Mouse (Mus musculus) MEL-GATA-1-ER (cell line): ENCODE results near the gene Srrt.

Experiments
- DNase-seq: peaks from one replicate; pipeline ENCODE4 v3.0.0-alpha.2; 2012; ENCODE audit warnings: low read depth; ENCODE audit errors: extremely low read depth

Gene Srrt

DNA sequence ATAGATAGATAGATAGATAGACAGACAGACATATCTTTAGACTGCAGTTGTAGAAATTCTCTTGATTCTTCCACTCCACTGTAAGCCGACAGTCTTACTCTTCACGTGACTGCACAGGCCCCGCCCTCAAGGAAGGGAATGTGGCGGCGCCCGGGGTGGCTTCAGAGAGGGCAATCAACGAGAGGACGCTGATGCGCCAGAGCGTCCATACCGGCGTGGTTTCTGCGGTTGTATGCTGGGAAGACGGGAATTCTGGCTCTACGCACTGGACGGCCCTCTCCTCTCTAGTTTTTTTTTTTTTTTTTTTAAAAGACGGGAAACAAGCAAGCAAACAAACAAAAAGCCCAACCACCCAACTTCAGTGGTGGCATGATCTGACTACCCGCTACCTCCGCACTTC, 30.8 kb upstream of the Srrt start:
- peak; percentile 58 for DNase-seq

GRCm38 (mm10) chr5:137337190-137337589, 29.7 kb upstream of the Srrt start:
- no peak for DNase-seq

DNA sequence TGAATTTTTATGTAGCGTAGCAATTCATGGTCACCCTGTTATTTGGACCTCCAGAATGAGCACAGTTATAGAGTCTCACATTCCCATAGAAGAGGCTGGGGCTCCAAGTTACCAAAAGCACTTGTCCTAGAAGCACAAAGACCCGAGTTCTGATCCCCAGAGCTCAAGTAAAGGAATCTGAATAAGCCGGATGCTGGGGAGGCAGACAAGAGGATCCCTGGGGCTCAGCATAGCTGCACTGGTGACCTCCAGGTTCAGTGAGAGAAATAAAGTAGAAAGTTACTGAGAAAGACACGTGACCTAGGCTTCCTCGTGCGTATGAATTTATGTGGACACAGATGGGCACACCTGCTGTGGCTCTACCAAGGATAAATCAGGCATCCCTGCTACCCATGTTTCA, 27.6 kb upstream of the Srrt start:
- no peak for DNase-seq

DNA sequence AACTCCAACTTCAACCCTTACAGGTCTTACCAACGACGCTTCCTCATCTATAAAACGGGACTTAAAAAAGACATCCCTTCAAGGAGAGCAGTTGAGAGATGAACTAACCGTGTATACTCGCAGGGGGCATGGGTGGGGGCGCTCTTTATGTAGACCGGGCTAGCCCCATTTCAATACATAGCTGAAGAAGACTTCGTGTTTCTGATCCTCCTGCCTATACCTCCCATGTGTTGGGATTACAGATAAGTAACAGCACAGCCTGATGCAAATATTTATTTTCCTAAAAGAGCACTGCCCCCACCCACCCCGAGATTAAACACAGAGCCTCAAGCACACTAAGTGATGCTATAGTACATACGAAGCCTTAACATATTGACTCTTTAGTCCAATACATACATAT, 26.8 kb upstream of the Srrt start:
- DNase-seq = peak; percentile 17

DNA sequence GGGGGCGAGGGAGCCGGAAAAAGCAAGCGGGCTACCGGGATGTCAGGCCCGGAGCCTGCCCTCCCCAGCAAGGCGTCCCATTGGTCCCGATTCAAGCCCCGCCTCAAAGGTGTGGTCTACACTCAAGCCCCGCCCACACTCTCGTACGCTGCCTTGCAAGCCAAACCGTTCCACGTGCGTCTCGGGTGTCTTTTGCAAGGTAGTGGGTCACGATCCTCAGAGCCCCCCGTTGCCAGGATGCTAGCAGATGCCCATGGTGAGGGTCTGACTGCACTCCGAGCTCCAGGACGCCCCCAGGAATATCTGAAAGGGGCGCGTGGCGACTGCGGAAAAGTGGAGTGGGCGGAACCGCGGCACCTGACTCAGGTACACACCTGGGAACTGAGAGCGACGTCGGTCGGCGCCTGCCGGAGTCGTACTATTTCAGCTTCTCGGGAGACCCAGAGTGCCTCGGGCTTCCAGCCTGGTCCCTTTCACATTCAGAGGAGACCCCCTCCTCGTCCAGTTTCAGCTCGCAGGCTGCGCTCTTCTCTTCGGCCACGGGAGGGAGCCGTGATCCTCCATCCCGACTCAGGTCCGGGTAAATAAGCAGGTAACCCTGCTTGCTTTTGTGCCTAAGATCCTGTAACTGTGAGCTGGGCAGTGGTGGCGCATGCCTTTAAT, 26.2 kb upstream of the Srrt start, which contains the start of gene Slc12a9:
Slc12a9 (minus strand) TSS at position 86 of the 663 bp plus-strand sequence.
- DNase-seq = peak; percentile 70

DNA sequence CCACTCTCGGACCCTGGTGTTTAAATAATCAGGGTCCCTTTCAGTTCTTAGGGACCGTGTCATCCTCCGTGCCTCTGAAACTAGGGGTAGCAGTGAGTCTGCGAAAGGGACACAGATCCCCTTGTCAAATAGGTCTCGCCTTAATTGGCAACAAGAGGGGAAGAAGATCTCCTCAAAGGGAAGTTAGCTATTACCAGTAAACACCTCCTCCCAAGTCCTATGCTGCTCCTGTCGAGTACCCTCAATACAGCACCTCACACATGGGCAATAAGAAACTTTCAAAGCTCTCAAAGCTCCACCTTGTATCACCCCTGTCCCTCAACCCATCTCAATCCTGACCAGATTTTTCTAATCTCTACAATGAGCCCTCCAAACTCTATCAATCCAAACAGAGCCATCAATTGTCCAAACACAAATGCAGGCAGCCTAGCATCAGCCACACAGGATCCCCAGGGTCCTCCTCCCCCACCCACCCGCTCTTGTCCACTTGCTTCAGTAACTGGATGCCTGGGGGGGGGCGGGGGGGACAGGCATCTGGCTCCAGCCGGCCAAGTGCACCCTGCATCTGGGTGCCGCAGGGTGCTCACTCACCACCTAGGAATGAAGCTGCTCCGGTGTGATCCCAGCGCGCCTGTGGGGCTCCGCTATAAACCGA, 25.5 kb upstream of the Srrt start:
- peak; percentile 21 for DNase-seq

- no peak for DNase-seq
Measured at GRCm38 (mm10) chr5:137330910-137331309, 23.4 kb upstream of the Srrt start.

- DNase-seq = no peak
Measured at GRCm38 (mm10) chr5:137320996-137321395, 13.5 kb upstream of the Srrt start.

DNA sequence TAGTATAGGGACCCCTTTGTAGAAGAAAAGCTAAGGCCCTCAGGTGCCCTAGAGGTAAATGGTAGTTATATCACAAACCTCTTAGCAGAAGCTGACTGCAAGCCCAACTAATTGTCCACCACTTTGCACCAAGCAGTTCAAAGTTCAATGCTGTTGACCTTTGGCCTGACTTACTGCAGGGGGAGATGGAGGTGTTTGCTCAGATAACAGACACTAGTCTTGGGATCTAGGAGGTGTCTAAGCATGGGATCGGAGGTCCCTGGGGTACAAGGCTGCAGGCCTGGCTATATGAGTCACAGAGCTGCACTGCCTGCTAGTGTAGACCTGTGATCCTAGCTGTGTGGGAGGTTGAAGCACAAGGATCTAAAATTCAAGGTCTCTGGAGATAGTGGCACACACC, 11.1 kb upstream of the Srrt start:
- DNase-seq = no peak

DNA sequence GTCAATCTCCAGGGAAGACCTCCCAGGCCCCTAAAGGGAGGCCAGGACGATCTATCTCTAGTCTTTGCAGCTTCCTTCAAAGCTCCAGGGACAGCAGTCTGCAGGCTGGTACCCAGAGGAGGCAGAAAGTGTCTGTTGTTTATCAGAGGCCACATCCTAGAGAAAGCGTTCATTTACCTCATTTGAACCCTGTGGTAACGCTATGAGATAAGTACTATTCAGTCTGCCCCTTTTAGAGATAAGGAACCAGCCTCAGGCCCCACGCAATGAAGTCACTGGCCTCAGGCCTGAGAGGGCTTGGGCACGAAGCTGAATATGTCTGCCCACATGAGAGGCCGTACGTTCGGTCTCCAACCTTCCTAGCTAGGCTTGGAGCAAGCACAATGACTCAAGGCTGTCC, 9.9 kb upstream of the Srrt start:
- DNase-seq = no peak

GRCm38 (mm10) chr5:137315084-137315903, 7.8 kb upstream of the Srrt start:
- no peak for DNase-seq

DNA sequence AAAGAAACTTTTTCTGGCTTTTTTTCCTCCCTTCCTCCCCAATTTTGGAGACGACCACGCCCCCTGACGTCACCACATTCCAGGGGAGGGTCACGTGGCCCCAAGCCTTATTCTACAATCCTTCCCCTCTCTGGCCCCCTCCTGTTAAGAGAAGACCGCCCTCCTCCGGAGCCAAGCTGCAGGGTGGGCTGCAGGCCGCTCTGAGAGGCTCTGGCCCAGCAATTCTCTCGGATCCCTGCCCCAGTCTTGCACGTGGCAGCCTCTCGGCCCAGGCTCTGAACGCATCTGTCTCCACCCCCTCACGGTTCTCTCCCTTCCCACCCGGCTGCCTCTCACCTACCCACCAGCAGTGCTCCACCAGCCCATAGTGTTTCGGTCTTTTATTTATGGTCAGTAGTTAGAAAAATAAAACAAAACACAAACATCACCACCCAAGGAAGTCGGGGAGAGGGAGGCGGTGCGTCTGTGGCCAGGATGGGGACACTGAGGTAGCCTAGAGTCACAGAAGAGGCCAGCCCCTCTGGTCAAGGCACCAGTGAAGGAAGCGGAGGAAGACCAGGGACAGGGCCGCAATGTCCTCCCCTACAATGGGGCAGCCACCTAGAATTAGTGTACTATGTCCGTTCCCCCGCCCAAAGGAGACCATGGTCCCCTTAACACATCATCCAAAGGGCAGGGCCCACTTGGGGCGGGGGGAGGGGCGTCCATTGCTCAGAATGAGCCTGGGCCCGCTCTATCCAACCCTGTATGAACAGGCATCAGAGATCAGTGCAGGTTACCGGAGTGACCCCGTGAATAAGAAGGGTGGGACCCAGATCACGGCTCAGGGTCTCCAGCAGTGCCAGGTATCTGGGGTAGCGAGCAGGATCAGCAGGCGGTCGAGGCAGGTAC, 7.0 kb upstream of the Srrt start, which contains the start of gene Trip6:
Trip6 (minus strand) TSS at position 212 of the 891 bp plus-strand sequence.
- no peak for DNase-seq

DNA sequence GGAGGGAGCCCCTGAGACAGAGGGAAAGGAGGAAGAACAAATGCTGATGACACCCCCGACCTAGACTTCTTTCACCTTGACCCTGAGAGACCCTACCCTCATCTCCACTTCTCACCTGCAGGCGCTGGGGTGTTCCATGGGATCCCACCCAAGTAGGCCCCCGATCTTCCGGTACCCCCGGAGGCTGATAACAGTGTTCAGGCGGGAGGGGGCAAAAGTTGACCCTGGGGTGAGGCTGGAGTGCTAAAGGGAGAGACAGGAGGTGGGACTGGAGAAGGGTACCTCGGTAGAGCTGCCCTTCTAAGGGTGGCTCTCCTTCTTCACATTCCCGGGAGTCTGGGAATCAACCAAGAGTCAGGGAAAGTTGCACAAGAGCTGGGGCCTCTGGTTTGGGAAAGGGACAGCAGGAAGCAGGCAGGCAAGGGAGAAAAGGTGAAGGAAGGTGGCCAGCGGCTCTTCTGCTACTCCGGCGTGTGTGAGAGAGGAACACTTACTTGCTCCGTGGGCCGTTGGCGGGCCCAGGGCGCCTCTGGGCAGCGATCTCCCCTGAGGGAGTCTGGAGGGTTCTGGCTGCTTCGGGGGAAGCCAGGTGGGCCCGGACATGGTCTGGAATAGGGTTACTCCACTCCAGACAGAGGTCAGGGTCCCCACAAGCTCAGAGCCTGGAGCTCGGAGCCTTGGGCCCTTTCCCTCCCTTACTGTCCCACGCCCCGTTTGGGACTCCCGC, 6.2 kb upstream of the Srrt start:
- no peak for DNase-seq

- no peak for DNase-seq
Measured at GRCm38 (mm10) chr5:137308356-137308755, 882 bp upstream of the Srrt start.

GRCm38 (mm10) chr5:137306439-137307005, 952 bp downstream of the Srrt start:
- no peak for DNase-seq

DNA sequence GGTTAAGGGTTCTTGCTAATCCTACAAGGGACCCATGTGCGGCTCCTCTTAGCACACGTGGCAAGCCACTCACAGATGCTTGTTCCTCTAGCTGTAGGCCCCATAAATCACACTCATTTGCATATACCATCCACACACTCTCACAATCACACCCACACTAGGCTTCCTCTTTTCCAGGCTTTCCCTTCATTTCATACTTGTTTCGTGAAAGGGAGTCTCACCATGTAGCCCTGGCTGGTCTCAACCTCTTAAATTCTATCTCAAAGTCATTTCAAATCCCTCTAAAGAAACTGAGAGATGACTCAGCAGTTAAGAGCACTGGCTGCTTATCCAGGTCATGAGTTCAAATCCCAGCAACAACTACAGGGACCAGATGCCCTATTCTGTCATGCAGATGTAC, 1.7 kb downstream of the Srrt start:
- DNase-seq = no peak

- DNase-seq = no peak
Measured at GRCm38 (mm10) chr5:137304816-137305215, 2.7 kb downstream of the Srrt start.

DNA sequence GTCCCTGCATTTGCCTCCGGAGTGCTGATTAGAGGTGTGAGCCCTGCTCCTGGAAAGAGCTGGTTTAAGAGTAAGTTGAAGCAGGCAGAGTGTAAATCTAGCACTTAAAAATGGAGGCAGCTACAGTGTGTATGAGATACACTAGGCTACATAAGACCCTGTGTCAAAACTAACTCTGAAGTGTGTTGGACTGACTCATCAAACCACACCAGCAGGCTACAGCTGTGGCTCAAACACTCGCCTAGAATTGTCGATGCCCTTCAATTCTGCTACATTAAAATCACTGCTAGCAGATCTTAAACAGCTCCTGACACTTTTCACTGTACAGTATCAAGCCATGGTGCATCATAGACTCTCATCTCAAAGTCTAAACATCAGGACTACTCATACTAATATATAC, 3.3 kb downstream of the Srrt start:
- DNase-seq = no peak

- no peak for DNase-seq
Measured at GRCm38 (mm10) chr5:137303609-137304008, 3.9 kb downstream of the Srrt start.

DNA sequence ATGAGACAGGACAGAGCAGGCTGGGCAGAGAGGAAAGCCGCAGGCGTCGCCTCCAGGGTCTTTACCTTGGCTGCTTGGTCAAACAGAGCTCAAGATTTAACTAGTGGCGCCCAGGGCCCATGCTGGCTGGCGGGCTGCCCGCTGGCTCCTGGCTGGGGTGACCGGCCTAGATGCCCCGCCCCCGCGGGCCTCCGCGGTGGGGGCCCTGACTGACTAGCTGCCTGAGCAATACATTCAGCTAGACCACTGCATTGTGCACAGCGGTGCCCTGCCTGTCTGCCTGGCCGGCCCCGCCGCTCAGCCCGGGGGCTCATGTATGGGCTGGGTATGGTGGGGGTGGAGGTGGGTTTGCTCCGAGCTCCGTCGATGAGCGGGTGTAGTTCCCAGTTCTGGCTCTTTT, 6.2 kb downstream of the Srrt start:
- DNase-seq = no peak
